Mouse (Mus musculus) E14TG2a.4 (cell line): ENCODE data around the gene Plekhg2.

Experiments
- H3K27me3 ChIP-seq: 2 replicates; pipeline ENCODE4 v1.6.1; 2014; ENCODE audit warnings: low read length, control low read depth; ENCODE audit not compliant: insufficient read depth
- H3K36me3 ChIP-seq: 2 replicates; pipeline ENCODE4 v1.6.1; 2014; ENCODE audit warnings: low read length, control low read depth; ENCODE audit not compliant: insufficient read depth
- H3K4me1 ChIP-seq: replicated peaks from 2 replicates; pipeline ENCODE4 v1.6.1; 2014; ENCODE audit warnings: low read depth, low read length, control low read depth
- H3K4me3 ChIP-seq: replicated peaks from 2 replicates; pipeline ENCODE4 v1.5.1; 2014; ENCODE audit warnings: mild to moderate bottlenecking, low read length
- H3K9me3 ChIP-seq: 2 replicates; pipeline ENCODE4 v1.6.1; 2014; ENCODE audit warnings: low read length, control low read depth
- CTCF ChIP-seq: conservative IDR thresholded peaks from 2 replicates; pipeline ENCODE4 v1.5.1; 2014; ENCODE audit warnings: low read length
- NANOG ChIP-seq: IDR thresholded peaks from 2 replicates; pipeline ENCODE4 v1.6.1; 2014; ENCODE audit warnings: borderline replicate concordance, low read length, mixed read lengths
- POU5F1 ChIP-seq: IDR thresholded peaks from 2 replicates; pipeline ENCODE4 v1.6.1; 2014; ENCODE audit warnings: low read length, borderline replicate concordance

Gene Plekhg2

DNA sequence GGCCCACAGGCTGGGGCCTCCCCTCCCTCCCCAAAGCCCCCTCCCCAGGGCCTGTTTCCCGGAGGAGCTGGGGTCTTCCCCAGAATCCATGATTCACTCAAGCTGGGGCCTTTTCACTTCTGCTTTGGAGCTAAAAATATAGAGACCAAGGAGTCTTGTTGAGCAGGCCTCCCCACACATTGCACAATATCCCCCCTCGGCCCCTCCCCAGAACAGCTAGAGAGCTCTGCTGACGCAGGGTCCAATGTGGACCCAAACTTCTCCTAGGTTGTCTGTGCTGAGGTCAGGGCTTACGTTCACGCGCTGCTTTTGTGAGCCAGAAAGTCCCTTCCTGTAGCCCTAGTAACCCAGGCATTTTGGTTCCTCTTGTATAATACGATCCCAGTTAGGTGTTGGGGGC, 13.6 kb upstream of the Plekhg2 start:
- H3K36me3 ChIP-seq, result peaks cover 70% of the 10 kb centered on the region
- TF ChIP-seq NANOG (no peak), POU5F1 (no peak), CTCF (no peak)
- H3K27me3 ChIP-seq, result no peaks in the 10 kb centered on the region
- no peak overlapping the region for H3K4me3 ChIP-seq
- peaks cover 76% of the 10 kb centered on the region for H3K4me1 ChIP-seq
- no peaks in the 10 kb centered on the region for H3K9me3 ChIP-seq

DNA sequence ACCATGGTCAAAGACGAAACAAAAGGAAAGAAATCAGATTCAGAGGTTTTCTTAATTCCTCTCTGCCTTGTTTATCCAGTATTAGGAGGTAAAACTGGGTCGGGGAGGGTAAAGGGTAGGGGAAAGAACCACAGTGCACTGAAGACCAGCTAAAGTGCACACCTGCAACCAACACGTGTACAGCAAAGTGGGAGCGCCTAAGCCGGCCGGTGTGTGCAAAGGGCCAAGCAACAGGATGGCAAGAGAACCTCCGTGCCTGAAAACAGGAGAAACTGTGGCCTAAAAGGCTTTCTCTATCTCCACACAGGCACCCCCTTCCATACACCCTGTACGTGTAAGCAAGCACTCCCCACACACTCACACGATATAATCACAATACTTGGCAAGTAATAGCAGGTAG, 12.8 kb upstream of the Plekhg2 start:
- no peak for TF ChIP-seq NANOG
- no peak for TF ChIP-seq CTCF
- no peak for TF ChIP-seq POU5F1
- Histone ChIP-seq H3K36me3 (peaks cover 62% of the 10 kb centered on the region), H3K9me3 (no peaks in the 10 kb centered on the region), H3K27me3 (no peaks in the 10 kb centered on the region), H3K4me1 (peaks cover 78% of the 10 kb centered on the region), H3K4me3 (no peak overlapping the region)

DNA sequence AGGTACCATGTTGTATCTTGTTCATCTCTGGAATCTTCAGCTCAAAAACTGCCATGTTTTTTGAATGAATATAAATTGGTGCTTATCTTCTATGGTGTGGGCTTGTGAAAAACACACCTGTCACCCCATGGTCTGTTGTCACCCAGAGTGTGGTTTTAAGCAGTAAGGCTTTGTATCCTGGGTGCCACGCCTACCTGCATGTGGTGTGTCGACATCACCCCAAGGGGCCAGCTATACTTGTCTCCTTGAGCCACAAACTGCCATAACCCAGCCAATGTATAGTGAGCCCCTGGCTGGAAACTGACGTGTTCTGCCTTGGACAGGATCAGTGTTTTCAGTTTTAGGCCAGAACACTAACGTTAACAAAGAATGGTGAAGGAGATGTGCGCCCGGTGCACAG, 11.8 kb upstream of the Plekhg2 start:
- Histone ChIP-seq H3K36me3 (peaks cover 52% of the 10 kb centered on the region), H3K9me3 (no peaks in the 10 kb centered on the region), H3K27me3 (no peaks in the 10 kb centered on the region), H3K4me3 (no peak overlapping the region), H3K4me1 (peaks cover 81% of the 10 kb centered on the region)
- TF ChIP-seq POU5F1 (no peak), CTCF (no peak), NANOG (no peak)

DNA sequence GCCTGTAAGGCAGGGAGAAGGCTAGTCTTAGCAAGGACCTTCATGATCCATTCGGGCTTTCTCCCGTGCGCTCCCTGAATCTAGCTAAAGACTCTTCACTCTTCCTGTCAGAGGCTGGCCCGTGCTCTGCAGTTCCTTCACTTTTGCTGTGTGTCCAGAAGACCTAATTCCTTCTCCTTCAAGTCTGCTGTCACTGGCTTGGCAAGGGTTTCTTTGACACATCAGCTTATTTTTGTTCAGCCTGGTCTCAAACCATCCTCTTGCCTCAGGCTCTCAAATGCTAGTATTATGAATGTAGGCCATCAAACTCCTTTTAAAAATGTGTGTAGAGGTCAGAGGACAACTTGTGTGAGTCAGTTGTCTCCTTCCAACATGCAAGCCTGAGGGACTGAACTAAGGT, 11.2 kb upstream of the Plekhg2 start:
- TF ChIP-seq CTCF, result no peak
- no peak for TF ChIP-seq POU5F1
- no peak for TF ChIP-seq NANOG
- peaks cover 81% of the 10 kb centered on the region for H3K4me1 ChIP-seq
- H3K9me3 ChIP-seq, result no peaks in the 10 kb centered on the region

DNA sequence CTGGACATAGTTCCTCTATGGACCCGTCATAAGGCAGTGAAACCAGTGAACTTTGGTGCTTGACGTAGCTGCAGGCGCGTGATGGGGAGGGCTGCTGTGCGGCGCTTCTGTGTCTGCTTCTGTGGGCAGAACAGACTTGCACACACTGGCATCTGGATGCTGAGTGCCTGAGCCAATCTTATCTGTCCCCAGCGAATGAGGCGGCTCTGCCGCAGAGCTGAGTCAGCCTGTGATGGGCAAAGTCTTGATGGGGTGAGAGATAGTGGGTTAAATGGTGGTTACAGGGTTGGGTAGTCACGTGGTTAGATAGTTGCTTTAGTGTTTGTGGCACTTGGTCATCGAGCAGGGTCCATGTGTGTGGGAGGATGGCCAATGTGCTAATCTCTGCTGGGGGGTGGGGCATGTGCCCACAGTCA, 10.6 kb upstream of the Plekhg2 start:
- TF ChIP-seq POU5F1 (no peak), NANOG (no peak), CTCF (no peak)
- peak overlapping the region; percentile 33 for H3K4me3 ChIP-seq
- no peaks in the 10 kb centered on the region for H3K9me3 ChIP-seq
- H3K4me1 ChIP-seq, result peaks cover 87% of the 10 kb centered on the region
- peaks cover 43% of the 10 kb centered on the region for H3K36me3 ChIP-seq
- H3K27me3 ChIP-seq, result no peaks in the 10 kb centered on the region

More for the DNA sequence above, 11.2 kb upstream of the Plekhg2 start:
- Histone ChIP-seq H3K27me3 (no peaks in the 10 kb centered on the region), H3K4me3 (peak overlapping the region; percentile 33; the same call in 1 of the 2 replicates), H3K36me3 (peaks cover 46% of the 10 kb centered on the region)

DNA sequence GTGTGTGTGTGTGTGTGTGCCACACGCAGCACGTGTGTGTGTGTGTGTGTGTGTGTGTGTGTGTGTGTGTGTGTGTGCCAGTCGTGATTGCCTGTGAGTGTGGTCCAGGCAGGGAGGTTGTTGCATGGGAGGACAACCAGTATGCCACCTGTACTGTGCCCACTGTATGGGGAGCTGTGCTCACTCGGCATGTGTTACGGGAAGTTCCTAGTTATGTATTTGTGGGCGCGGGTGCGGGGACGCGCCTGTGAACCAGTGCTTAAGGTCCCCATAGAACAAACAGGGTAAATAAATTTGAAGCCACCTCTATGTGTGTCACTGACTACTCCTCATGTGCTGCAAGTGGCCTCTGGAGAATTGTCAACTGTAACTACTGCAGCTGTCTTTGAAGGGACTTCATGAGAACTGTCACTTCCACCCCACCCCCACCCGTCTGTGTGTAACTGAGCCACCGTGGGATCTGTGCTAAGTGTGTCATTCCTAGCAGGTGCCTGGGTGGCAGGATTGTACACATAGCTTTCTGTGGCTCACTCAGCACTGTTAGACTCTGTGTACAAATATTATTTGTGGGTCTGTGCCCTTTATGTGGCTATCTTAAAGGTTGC, 10.1 kb upstream of the Plekhg2 start:
- peaks cover 43% of the 10 kb centered on the region for H3K36me3 ChIP-seq
- no peaks in the 10 kb centered on the region for H3K9me3 ChIP-seq
- TF ChIP-seq POU5F1 (no peak), CTCF (no peak), NANOG (no peak)
- H3K4me3 ChIP-seq, result peak overlapping the region; percentile 33
- no peaks in the 10 kb centered on the region for H3K27me3 ChIP-seq
- H3K4me1 ChIP-seq, result peaks cover 91% of the 10 kb centered on the region

DNA sequence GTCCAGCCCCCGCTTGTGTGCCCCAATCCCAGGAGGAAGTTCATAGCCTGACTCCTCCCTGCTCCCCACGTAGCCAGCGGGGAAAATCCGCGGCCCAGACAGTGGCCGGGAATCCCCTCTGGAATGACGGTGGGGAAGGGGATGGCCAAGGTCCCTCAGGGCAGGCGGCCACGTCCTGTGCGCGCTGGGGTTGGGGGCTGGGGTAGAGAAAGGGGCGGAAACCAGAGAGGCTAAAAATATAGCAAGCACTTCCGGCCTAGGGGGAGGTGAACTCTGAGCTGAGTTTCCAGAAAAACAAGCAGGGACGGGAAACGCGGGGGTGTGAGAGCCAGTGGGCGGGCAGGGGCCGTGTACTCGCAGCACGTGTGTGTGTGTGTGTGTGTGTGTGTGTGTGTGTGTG, 9.5 kb upstream of the Plekhg2 start:
- Histone ChIP-seq H3K4me1 (peaks cover 93% of the 10 kb centered on the region), H3K9me3 (no peaks in the 10 kb centered on the region), H3K27me3 (no peaks in the 10 kb centered on the region), H3K36me3 (peaks cover 43% of the 10 kb centered on the region), H3K4me3 (peak overlapping the region; percentile 89)
- TF ChIP-seq NANOG (no peak), CTCF (no peak), POU5F1 (no peak)

DNA sequence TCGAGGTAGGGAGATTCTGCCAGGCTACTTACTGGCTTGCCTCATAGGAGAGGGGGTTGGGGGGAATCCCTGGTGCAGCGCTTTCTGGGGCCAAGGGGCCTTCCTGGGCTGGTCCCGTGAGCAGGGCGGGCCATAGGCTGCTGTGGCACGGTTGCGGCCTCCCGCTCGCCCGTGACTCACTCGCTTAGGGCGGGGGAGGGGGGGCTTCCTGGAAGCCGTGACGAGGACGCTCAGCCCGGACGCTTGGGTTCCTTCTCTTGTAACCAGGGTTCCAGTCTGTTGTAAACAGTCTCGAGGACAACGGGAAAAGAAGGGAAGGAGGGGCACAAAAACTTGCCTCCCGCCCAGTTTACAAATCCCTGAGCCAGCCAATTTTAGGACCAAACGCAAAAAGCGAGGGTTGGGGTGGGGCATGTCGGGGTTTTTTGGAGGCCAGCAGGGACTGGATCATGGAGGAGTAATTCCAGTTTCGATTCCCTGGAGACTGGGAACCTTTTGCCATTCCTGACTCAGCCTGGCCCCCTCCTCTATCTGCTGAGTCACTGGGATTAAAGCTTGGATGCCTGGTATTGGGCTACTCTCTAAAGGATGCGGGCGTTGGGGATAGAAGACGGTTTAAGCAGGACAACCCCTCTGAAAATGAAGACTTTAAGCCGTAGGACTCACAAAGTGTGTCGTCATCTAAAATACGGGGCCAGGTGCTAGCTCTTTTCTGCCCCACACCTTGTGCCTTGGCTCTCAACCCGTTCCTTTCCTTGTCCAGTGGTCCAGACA, 8.8 kb upstream of the Plekhg2 start:
- Histone ChIP-seq H3K9me3 (no peaks in the 10 kb centered on the region), H3K4me3 (peak overlapping the region; percentile 89), H3K27me3 (no peaks in the 10 kb centered on the region), H3K4me1 (peaks cover 93% of the 10 kb centered on the region), H3K36me3 (peaks cover 38% of the 10 kb centered on the region)
- TF ChIP-seq POU5F1, result no peak
- no peak for TF ChIP-seq CTCF
- no peak for TF ChIP-seq NANOG

DNA sequence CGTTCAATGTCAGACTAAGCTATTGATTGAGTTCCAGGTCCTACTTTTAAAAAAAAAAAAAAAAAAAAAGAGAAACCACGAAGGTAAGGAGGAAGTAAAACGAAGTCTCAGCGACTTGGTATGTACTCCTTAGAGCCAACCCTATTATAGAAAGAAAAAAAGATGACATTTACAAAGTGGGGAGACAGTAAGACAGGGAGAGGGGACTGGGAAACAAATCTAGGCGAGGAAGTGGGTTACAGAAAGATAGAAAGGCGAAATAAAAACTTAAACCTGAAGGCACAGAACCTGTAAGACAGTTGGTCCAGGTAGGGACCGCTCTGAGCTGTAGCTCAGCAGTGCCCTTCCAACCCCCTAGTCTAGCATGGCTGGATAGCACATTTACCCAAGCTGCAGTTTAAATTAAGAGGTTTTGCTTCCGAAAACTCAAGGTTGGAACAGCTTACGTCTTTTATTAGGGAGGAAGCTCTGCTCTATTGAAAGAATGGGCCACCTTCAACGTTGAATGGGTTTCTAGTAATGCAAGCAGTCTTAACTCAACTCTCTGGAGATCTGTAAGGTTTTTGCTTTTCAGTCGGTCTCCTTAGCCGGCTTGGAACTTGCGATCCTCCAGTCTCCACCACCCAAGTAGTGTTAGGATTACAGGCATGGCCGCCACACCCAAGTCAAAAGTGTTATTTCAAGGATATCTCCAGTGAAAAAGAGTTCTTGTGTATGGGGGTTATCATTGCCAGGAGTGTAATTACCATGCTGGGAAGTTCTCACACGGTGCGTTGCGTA, 8.0 kb upstream of the Plekhg2 start, which contains the start of gene Zfp36:
Gene Zfp36, minus strand, starts transcription at position 17 of the 780 bp plus-strand sequence.
- no peak for TF ChIP-seq POU5F1
- TF ChIP-seq CTCF, result no peak
- TF ChIP-seq NANOG, result no peak
- peaks cover 90% of the 10 kb centered on the region for H3K4me1 ChIP-seq
- H3K27me3 ChIP-seq, result no peaks in the 10 kb centered on the region
- peaks cover 30% of the 10 kb centered on the region for H3K36me3 ChIP-seq
- peak within 1 kb of the TSS; percentile 89 for H3K4me3 ChIP-seq
- H3K9me3 ChIP-seq, result no peaks in the 10 kb centered on the region
